Mouse (Mus musculus) liver, embryonic 12.5 days (tissue): ENCODE measurements at regions not wholly inside any gene's neighbourhood (a gene's known extent, or its start where the extent isn't known, plus 50 kb on each side); places are given as distances from the start of the nearest gene placed in this dataset.

Experiments used
- ATAC-seq: fragments of 200-750 bp; cut with Nextera tagmentation; 2 replicates; pipeline ENCODE4 v1.8.0; 2017; ENCODE audit warnings: moderate number of reproducible peaks, mild to moderate bottlenecking, moderate library complexity
- H3K27ac ChIP-seq: fragments of 300-500 bp; sonication (generic); 2 replicates; pipeline ENCODE4 v1.5.1; 2016; ENCODE audit warnings: mild to moderate bottlenecking
- H3K27me3 ChIP-seq: fragments of 300-500 bp; sonication (generic); replicated peaks from 2 replicates; pipeline ENCODE4 v1.6.1; 2016; ENCODE audit warnings: mild to moderate bottlenecking, moderate library complexity
- H3K36me3 ChIP-seq: fragments of 300-500 bp; sonication (generic); 2 replicates; pipeline ENCODE4 v1.6.1; 2016; ENCODE audit warnings: mild to moderate bottlenecking, moderate library complexity
- H3K4me1 ChIP-seq: fragments of 300-500 bp; sonication (generic); 2 replicates; pipeline ENCODE4 v1.6.1; 2016
- H3K4me2 ChIP-seq: fragments of 300-500 bp; sonication (generic); 2 replicates; pipeline ENCODE4 v1.6.1; 2016; ENCODE audit warnings: mild to moderate bottlenecking, moderate library complexity
- H3K4me3 ChIP-seq: fragments of 300-500 bp; sonication (generic); 2 replicates; pipeline ENCODE4 v1.5.1; 2016; ENCODE audit warnings: mild to moderate bottlenecking, moderate library complexity
- H3K9ac ChIP-seq: fragments of 300-500 bp; sonication (generic); 2 replicates; pipeline ENCODE4 v1.6.1; 2016; ENCODE audit warnings: mild to moderate bottlenecking, moderate library complexity
- H3K9me3 ChIP-seq: fragments of 300-500 bp; sonication (generic); replicated peaks from 2 replicates; pipeline ENCODE4 v1.6.1; 2016; ENCODE audit warnings: mild to moderate bottlenecking, moderate library complexity
- WGBS: fragments of 180-500 bp; shearing (Covaris S2); methylation state at CpG from one replicate; pipeline ENCODE4 v1.1.7; 2016; ENCODE audit not compliant: insufficient replicate concordance; 5-methylcytosine and 5-hydroxymethylcytosine counted together

GRCm38 (mm10) chr13:39769228-39769627 is 592.0 kb downstream of the Ofcc1 start:
- peaks cover 4% of the 10 kb centered on the region; the same call in 1 of the 2 replicates for H3K4me1 ChIP-seq
- no peak for ATAC-seq
- 8% methylated on average over 4 of the region's 4 CpGs for WGBS
- no peak overlapping the region for H3K27ac ChIP-seq
- no peaks in the 10 kb centered on the region for H3K27me3 ChIP-seq
- no peaks in the 10 kb centered on the region for H3K36me3 ChIP-seq
- H3K4me3 ChIP-seq, result no peak overlapping the region
- H3K9ac ChIP-seq, result no peak overlapping the region
- H3K9me3 ChIP-seq, result no peaks in the 10 kb centered on the region
- H3K4me2 ChIP-seq, result no peak overlapping the region

- ATAC-seq, result no peak
- Histone ChIP-seq H3K27me3 (no peaks in the 10 kb centered on the region), H3K9me3 (no peaks in the 10 kb centered on the region), H3K27ac (no peak overlapping the region), H3K4me1 (peaks cover 4% of the 10 kb centered on the region; the same call in 1 of the 2 replicates), H3K9ac (no peak overlapping the region), H3K4me3 (no peak overlapping the region), H3K4me2 (no peak overlapping the region), H3K36me3 (no peaks in the 10 kb centered on the region)
- 29% methylated on average over 1 of the region's 1 CpGs for WGBS
Observed at GRCm38 (mm10) chr13:39766897-39767296, 594.4 kb downstream of the Ofcc1 start.
